Mouse (Mus musculus): ENCODE data around the gene Lrp5.

DNA sequence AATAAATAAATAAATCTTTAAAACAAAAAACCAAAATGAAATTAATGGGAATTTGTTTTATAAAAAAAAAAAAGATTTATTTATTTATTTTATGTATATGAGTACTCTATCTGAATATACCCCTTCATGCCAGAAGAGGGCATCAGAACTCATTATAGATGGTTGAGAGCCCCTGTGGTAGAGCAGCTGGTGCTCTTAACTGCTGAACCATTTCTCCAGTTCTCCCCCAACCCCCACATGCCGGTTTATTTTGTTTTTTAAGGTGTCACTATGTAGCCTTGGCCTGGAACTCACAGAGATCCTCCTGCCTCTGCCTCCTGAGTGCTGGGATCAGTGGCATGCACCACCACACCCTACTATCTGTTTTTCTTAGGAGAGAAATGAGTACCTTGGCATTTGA is 19.9 kb upstream of the Lrp5 start:
- TF ChIP-seq CTCF (IDR thresholded peaks at IDR 0.05; ENCODE audit: low read depth, low read length), result no peak
- no peak for TF ChIP-seq EP300 (IDR thresholded peaks at IDR 0.05; ENCODE audit: insufficient read depth, low read depth, low read length)

Measured in ES-Bruce4 (cell line).